Mouse (Mus musculus): ENCODE measurements around the gene Ccnjl.
A peak's percentile ranks its signal among the peaks of the same experiment; 100 is the strongest.

Ccnjl gene

DNA sequence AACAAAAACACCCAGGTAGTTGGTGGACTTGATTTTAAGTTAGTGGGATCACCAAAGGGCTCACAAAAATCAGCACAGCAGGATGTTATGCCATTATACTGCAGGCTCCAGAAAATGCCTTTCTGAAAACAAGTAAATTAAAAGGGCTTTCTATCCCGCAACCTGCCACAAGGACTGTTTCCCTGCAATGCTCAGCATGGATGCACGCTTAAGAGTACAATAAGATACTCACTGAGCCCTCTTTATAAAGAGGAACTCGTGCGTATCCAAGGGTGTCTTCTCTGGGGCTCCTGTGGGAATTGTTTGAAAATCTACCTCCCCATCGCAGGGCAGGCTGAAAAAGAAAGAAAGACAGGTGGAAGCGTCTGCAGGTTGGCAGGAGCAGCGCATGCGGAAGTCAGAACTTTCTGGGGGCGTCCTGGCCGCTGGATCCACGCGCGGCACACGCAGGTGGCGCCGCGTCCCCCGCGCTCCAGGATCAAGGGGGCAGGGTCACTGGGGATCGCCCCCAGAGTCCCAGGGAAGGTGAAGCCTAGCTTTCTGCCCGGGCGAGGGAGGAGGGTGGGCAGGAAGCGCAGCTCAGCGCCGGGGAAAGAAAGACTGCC is 404 bp upstream of the Ccnjl start:
- DNase-seq, result no peak

DNA sequence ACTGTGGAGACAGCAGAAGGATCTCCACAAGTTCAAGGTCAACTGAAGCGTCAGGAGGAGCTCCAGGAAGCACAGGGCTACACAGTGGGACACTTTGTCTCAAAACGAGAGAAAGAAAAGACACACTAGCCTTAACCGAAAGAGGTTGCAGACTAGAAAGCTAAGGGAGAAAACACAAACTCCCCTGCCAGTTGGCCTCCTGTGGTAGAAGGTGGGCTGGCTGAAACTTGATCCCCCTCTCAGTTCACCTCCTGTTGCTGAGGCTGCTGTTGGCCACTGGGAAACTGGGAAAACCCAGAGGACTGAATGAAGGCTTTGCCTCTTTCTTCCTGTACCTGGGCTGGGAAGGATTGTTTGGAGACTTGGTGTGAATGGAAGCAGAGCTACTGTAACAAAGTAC is 1.5 kb downstream of the Ccnjl start:
- DNase-seq, result no peak

DNA sequence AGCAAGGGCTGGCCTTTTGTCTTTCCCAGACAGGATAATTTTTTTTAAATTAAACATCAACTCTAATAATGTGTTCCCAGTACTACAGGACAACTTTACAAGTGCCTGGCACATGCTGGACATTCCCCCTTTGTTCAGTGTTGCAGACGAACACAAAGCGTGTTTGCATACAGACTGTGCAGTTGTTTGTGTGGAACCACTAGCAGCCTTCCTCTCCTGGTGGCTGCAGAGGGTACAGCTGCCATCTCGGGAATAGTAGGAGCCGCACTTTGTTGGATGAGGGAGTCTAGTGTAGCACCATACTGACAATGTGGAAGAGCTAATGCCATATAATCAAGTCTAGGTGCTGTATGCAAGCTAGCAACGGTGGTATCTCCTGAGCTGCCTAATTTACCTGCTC is 3.0 kb downstream of the Ccnjl start:
- no peak for DNase-seq

GRCm38 (mm10) chr11:43537074-43537473 is 8.5 kb downstream of the Ccnjl start:
- DNase-seq, result no peak

DNA sequence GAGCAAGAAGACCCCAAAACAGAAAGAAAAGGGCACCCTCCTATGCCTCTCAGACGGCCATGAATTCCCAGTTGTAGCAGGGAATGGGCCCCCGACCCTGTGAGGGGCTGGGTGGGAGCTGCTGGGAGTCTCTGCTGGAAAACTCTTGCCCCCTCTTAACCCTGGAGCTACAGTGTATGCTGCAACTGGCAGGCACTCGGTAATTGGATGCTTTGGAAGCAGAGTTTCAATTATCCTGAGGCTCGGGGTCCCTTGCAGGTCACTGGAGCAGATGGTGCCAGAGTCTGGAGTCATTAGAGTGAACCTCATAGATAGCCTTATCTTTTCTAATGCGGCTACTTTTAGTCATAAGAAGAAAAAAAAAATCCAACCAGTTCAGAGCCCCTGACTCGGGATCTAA is 11.3 kb downstream of the Ccnjl start:
- no peak for DNase-seq

- DNase-seq, result no peak
Measured at GRCm38 (mm10) chr11:43543711-43544466, 15.3 kb downstream of the Ccnjl start.

DNA sequence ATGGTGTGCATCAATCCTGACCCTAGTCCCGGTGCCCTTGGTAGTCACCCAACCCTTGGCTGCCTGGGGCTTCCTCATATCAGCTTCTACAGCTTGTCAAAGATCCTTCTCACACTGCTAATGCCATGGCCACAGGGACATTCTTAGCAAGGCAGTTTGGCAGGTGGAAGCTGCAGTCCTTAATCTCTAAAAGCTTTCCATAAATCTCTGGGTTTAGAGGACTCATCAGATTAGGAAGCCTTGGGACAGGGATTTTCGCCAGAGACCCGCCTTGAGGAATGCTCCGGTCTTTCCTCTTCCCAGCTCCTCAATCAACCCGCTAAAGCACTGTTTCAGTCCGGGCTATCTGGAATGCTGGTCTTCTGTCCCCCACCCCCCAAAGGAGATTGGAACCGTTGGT is 16.2 kb downstream of the Ccnjl start:
- no peak for DNase-seq

DNA sequence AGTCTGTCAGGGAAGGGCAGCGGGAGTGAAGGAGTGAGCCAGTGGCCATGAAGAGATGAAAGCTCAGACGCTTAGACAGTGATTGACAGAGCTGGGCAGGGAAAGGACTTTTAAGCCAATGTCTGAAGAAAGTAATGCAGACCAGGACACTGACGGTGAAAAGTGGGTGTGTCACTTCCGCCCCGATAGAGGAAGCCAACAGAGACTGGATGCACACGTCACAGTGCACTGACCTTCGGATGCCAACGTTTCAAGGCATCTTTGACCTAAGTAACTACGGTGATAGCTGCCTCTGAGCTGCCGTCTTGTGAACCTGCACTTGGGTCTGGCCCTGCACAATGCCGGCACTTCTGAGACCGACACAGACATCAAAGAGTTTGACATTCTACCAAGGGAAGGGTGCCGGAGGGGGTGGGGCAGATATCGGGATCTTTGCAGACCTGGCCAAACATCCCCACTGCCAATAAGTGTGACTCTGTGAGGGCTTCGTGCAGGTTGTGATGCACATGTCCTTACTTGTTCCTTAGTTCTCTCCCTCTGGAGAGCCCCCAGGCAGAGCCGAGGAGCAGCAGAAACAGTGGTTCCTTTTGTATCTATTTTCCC is 17.4 kb downstream of the Ccnjl start:
- no peak for DNase-seq

GRCm38 (mm10) chr11:43546678-43547077 is 18.1 kb downstream of the Ccnjl start:
- no peak for DNase-seq

GRCm38 (mm10) chr11:43548148-43548547 is 19.6 kb downstream of the Ccnjl start:
- DNase-seq, result no peak

DNA sequence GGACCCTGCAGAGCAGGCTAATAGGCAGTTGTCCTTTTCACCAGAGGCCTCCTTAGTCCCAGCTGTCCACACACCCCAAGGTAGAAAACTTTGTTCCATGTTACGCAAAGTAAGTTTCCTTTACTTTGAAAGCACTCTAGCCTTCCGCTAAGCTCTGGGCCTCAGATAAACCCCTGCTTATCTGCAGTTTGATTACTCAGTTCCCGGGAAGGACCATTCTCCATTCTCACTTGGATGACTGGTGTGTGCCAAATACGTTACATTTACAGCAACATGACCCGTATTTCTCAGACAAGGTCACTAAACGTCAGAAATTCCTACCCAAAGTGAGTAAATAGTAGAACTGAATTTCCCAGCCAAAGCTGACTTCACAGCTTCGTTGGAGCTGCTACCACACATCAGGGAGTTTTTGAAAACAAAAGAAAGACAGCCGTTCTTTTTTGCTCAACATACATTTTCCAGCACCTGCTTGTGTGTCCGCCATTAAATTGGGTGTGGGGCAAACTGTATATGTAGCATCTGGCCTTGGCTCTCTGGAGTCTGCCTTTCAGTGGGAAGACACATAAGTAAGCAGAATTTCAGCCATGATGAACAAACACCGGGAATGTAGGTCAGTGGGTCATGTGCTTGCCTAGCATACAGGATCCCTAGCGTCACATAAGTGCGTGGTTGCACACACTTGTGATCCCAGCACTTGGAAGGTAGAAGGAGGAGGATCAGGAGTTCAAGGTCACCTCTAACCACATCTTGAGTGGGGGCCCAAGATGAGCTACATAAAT is 20.3 kb downstream of the Ccnjl start:
- no peak for DNase-seq

GRCm38 (mm10) chr11:43549701-43550100 is 21.1 kb downstream of the Ccnjl start:
- DNase-seq, result peak; percentile 88

GRCm38 (mm10) chr11:43551756-43552155 is 23.2 kb downstream of the Ccnjl start:
- no peak for DNase-seq

- DNase-seq, result no peak
Measured at GRCm38 (mm10) chr11:43552675-43553074, 24.1 kb downstream of the Ccnjl start.

GRCm38 (mm10) chr11:43556538-43556937 is 28.0 kb downstream of the Ccnjl start:
- DNase-seq, result no peak

DNA sequence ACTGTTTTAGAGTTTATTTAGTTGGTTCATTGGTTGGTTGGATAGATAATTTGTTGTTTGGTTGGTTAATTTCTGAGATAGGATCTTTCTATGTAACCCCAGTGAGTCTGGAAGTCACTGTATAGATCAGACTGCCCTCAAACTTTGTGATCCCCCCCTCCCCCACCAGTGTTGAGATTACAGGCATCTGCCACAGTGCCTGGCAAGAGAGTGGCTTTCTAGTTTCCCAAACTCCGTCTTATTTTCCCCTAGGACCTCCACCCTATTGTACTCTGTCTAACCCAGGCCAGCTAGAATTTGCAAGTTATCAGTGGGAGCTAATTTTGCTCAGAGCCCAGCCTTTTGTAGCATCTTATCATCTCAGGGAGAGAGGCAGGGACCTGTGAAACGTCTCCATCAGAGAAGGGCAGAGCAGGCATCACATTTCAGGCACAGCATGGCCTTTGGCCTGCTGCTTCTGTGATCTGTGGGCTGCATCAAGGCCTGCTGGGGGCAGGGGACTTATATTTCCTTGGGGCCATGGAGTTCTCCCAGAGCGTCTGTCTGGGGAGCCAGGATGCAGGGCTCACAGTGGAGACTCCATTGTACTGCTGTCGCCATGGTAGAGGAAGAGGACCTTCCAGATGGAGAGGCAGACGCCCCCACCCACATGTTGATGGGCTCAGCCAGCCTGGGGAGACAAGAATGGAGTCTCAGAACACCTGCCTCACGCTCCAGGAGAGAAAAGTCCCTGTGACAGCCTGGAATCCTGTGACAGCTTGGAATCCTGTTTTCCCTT is 31.1 kb downstream of the Ccnjl start:
- no peak for DNase-seq

DNA sequence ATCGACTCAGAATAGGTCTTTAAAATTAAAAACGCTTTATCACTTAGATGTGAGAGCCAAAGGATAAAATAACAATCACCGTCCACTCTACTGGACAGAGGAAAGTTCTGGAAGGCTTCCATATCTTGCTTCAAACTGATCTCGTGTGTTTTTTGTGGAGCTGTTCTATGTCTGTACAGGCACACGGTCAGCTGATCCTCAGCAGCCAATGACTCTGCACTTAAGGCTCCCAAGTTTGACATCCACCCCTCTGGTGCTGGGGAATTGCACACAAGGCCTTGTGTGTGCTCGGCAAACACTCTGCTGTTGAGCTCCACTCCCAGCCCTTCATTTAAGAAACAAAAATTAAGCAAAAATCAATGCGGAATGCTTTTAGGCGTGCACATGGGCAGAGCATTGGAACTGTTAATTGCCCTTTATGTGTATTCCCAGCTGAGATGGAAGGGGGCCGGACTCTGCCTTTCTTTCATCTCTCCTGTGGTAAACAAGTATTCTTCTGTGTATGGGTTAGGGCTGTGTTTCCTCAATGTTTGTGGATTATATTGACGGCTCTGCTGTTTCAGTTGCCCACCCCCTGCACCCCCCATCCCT is 35.2 kb downstream of the Ccnjl start:
- no peak for DNase-seq

DNA sequence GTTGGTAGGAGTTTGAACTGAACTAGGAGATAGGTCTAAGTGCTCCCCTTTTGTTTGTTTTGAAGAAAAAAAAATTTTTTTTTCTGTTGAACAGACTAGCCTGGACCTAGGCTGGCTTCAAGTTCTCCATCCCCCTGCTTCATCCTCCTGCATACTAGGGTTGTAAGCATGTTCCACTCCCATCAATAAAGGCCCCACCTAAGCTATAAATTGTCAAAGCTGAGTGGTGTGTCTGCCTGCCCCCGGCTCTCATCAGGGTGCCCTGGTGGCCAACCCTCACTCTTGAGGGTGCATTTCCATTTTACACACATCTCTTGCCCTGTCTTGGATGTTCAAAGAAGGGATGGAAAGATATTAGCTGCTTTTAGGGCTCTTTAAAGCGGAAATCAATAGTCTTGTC is 36.8 kb downstream of the Ccnjl start:
- no peak for DNase-seq

DNA sequence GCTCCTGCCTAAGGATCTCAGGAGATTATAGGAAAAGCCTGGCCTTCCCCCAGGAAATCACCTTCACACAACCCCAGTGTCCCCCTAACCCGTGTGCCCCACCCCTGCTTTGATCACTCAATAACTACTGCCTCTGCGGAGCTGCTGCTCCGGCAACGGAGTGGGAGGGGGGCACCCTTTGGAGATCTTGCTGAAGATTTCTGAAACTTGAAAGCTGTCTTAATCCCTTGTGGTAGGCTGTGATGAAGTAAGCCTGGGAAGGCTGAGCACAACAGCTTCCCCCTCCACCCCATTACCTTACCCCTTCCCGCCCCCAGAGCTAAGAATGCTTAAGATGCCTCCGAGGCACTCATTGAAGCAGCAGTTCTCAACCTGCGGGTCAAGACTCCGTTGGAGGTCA is 37.3 kb downstream of the Ccnjl start:
- DNase-seq, result no peak

GRCm38 (mm10) chr11:43566696-43567095 is 38.1 kb downstream of the Ccnjl start:
- DNase-seq, result no peak

- peak; percentile 60 for DNase-seq
Measured at GRCm38 (mm10) chr11:43568263-43568662, 39.7 kb downstream of the Ccnjl start.

GRCm38 (mm10) chr11:43569188-43569587 is 40.6 kb downstream of the Ccnjl start:
- no peak for DNase-seq
